Mouse (Mus musculus) urinary bladder, postnatal 36 days (tissue): ENCODE results near the gene Tatdn3.

Experiments used
- DNase-seq, 2 experiments: peaks; one replicate each; pipeline ENCODE4 v3.0.0; 2022; ENCODE audit warnings: low spot score in 2 of 2, mixed read lengths in 1 of 2

The Tatdn3 gene

DNA sequence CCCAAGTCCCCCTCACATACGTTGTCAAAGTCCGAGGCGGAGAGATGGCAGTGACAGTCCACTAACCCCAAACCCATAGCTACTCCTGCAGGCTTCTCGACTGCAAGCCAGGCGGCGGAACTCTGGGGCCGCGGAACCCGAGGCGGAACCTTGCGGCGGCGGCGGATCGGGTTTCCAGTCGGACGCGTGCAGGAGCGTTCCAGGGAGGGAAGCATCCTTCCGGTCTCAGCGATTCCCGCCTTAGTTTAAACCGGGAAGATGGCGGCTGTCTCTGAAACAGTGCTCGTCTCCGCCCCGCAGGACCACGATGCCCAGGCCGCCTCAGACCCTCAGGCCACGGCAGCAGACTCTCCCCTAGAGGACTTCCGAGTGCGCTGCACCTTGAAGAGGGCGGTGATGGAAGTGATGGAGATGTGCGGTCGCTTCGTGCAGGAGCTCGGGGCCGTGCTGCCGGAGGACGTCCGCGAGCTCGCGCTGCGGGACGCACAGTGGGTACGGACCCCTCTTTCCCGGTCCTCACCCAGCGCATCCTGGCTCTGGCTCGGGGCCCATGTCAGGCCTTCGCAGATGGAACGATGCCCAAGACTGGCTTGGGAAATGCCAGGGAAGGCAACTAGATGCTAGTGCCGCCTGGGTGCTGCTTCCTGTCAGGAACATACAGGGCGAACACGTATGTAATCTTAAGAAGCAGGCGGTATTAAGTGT lies at the start of gene Tatdn3, which contains the start of gene Nsl1:
Gene Tatdn3, minus strand, starts transcription at position 152 of the 705 bp plus-strand sequence.
Gene Nsl1, plus strand, starts transcription at position 232 of the 705 bp plus-strand sequence.
- DNase-seq: peak; percentile 86 to 92

DNA sequence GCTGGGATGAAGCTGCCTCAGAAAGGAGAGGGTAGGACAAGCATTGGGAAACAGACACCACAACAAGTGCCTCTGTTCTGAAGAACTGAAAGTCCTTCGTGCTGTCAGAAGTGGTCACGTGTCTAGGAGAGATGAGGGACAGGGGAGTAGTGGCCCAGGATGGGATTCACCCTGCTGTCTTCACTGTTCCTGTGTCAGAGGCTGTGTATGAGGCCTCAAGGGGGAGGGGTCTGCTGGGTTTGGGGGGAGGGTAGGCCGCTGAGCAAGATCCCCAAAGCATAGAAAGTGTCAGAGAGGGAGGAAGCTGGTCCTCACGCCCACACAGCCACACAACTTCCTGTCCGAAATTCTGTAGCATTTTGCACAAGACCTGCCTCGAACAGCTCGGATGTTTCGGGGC lies 48.4 kb upstream of the Tatdn3 start:
- no peak for DNase-seq

DNA sequence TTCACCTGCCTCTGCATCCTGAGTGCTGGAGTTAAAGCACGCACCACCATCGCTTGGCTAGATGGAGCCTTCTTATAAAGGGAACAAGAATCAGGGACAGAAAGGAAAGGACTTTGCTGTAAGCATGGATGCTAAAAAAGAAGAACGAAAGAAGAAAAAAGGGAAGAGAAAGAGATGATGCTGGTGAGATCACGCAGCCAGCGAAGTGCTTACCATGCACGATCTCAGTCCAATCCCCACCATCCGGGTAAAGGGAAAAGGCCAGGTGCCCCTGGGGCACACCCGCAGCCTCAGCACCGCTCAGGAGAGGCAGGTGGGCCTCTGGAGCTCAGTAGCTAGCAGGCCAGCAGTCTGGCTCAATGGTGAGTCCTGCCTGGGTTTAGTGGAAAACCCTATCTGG lies 47.2 kb upstream of the Tatdn3 start:
- DNase-seq: no peak

DNA sequence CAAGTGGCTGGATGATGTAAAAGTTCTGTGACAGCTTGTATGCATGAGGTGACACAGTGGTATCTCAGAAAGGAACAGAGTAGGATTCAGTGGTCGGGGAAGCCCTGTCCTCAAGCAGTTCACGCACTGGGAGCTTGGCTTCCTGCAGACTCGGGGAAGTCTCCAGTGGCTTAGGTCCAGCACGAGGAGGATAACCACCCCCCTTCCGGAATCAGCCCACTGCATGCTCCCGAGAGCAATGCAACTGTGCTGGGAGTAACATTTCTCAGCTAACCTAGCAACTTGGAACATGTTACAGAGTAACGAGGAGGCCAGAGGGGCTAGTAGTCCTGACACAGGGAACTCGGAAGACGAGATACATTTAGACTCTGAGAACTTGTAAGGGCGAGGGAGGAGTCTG lies 44.6 kb upstream of the Tatdn3 start:
- DNase-seq: no peak

DNA sequence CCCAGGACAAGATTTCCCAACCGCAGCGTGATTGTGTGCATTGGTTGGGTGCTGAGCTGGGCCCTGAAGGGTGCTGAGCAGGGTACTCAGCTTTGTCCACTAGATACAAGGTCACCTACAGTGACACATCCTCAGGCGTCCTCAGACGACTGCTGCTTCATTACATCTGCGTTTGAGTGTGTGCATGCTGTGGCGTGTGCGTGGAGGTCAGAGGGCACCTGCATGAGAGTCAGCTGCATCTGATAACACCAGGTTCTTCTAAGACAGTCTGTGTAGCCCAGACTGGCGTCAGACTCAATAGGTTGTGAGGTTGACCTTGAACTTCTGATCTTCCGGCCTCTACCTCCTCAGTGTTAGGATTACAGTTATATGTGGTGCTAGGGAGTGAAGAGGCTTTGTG lies 42.5 kb upstream of the Tatdn3 start:
- no peak for DNase-seq

DNA sequence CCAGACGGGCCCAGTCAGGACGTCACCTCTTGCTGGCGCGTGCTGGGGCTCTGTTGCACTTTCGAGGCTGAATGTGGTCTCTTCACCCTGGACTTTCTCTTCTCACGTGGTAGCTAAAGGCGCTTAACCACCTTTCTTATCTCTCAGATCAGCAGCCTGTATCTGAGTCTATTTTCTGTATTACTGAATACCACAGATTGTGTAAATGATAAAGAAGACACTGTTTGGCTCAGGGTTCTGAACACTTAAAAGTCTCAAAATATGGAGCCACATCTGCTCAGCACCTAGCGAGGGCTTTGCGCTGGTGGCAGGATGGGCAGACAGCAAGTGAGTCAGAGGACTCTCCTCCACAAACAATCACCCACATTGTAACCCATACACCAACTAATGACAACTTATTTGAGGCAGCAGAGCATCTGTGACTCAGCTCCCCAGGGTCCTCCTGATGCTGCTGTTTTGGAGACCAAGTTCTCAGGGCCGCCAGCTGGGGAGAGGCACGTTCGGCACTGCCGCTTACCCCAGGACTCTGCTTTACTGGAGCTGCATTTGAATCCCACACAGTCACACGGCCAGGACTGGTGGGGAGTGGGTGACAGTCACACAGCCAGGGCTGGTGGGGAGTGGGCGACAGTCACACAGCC lies 40.1 kb upstream of the Tatdn3 start:
- DNase-seq: no peak

DNA sequence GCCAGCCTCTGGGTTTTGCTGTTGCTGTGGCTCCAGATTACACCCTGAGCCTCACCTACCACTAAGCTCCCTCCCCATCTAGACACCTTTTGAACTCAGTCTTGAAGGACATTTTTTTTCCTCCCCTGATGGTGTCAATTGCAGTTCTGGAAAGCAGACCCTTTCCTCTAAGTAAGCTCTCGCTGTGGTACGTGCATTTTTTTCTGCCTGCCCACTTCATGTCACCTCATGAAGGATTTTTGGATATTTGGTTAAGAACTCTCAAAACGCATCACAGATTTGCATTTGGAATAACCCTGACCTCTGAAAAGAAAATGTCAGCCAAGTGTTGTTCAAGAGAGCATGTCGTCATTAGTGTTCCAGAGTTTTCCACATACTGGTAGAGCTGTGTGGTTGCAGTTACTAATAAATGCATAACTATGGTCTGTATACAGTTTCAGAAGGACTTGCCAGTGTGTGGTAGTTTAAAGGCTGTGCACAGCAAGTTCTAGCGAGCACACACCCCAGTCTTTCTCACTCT lies 37.1 kb upstream of the Tatdn3 start:
- no peak for DNase-seq

DNA sequence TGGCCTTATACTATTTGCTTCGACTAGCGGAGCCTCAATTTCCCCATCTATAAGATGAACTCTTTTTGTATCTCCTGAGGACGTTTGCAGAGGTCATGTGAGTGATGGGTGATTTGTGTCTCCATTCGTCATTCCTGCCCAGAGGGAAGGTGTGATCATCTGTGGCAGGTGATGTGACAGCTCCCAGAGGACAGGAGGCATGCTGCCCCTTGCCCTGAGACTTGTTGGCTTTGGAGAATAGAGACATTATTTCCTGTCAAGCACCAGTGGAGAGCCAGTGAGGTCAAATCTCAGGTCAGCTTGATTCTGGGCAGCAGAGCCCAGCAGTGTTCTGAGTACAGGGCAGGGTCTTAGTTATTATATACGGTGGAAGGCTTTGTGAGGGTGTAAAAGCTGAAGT lies 36.4 kb upstream of the Tatdn3 start:
- no peak for DNase-seq

DNA sequence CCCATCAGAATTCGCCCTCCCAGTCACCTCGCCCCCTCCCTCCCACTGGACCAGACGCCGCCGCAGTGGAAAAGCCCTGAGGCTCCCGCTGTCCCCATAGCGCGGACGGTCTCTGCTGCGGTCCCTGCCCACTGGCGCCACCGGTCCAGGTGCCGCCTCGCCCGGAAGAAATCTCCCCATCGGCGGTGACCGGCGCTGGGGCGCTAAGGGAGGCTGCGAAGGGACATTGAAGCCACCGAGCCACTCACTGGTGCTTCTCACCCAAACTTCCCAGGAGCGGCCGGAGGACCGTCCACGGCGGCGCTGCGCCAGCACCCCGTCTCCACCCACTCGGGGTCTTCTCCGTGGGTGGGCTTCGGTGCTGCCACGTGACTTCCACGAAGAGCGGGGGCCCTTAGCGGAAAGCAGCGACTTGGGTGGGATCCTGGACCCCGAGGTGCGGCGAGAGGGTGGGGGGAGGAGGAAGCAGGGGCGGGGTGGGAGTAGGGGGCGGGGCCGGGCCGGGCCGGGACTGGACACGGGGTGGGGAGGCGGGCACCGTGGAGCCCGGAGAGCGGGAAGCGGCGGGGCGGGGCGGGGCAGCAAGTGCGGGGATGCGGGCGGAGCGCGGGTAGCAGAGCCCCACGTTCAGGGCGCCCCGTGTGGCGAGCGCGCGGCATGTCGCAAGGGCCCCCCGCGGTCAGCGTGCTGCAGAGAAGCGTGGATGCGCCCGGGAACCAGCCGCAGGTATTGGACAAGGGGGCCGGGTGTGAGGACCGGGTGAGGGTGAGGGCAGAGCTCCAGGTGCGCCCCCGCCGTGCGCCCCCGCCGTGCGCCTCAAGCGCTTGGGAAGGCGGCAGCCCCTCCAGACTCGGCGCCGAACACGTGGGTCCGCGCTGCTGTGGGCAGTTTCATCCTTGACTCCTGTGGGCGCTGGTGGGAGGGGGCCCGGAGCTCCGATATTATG lies 35.3 kb upstream of the Tatdn3 start, which contains the start of gene Batf3:
Gene Batf3, plus strand, starts transcription at position 46 of the 946 bp plus-strand sequence.
- DNase-seq: peak in 1 of 2 experiments; percentile 26

DNA sequence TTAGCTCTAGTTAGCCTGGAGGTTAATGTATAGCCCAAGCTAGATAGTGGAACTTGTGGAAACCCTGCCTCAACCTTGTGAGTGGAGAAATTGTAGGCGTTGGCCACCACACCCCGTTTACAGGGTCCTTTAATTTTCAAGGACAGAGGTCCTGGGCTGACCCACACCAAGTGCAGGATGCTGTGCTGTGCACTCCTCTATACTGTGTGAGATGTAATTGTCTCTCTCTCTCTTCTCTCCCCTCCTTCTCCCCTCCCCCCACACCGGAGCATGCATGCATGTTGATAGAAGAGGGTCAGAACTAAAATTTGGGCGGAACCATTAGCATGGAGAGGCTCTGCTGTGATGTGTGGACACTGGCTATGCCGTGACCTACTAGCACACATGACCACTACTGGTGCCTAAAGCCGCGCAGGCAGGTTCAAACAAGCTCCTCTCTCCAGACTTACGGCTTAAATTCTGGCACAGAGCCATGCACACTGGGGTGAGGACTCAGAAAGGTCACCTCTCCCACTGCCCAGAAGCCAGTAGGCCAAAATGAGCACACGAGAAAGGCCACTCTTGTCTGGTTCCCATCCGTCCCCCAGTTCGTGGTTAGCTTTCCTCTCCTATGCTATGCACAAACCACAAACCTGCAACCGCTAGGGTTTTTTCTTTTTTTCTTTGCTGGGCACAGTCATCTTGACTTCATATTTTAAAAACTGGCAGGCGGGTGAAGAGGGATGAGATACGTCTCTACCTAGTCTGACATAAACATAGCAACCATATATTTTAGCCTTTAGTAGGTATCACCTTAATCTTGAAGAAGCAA lies 34.3 kb upstream of the Tatdn3 start:
- DNase-seq: peak in 1 of 2 experiments; percentile 15

DNA sequence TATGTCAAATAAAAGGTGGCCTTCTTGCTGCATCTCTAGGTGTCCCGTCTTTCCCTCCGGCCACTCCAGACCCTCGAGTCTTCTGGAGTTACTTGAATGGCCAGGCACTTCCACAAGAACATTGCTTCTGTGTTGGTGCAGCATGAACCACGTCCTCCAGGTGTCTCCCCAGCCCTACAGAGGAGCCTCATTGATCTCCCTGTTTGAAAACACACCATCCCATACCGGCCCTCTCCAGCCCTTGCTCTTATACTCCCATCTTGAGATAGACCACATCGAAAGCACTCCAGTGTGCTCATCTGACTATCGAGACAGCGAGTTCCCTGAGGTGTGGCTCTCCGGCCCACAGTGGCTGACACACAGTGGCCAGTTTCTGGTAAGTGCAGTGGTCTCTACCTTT lies 32.3 kb upstream of the Tatdn3 start:
- DNase-seq: no peak

DNA sequence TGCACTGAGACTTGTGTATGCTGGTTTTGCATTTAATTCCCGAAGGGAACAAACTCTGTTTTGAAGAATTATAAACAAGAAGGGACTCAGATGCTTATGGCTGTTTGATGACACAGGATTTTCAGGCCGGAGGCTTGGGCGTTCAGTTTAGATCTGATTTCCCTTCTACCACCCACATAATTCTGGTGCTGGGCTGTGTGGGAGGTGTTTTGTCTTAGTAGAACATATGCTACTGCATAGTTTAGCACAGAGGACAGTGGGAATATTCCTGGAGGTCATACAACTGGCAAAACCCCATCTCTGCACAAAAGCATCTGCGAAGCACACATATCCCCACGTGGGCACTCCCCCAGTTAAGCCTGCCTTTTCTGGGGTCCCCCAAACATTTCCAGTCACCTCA lies 30.8 kb upstream of the Tatdn3 start:
- DNase-seq: no peak

DNA sequence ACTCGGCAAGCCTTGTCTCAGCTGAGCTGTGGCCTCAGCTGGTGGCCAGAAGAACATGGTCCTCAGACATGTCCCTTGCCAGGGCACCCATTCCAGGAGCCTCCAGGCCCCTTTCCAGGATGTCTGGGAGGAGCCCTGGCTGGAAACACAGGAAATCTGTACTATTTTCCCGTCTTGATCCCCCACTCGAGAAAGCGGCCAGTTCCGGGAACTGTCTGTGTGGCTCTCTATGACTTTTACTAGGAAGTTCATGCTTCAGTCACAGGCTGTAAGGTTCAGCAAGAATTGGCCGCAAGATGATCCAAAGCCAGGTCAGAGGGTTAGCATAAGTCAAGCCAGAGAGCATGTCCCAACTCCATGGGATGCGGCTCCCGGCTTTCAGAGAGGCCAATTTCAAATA lies 29.3 kb upstream of the Tatdn3 start:
- DNase-seq: no peak

DNA sequence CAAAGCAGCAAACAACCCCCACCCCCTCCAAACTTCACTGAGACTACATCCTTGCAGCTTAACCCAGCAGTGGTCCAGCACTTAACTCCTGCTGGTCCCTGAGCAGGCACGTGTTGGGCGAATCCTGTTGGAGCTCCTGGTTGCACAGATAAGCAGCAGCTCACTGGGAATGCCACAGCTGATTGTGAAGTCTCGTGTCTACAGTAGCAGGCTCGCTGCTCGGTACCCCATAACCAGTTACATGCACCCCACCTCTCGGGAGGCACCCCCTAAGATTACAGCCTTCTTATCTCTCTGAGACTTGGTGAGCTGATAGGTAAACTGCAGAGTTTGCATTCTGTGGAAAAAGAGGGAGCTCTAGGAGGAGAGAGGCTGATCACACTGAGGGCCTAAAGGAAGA lies 26.6 kb upstream of the Tatdn3 start:
- DNase-seq: no peak

DNA sequence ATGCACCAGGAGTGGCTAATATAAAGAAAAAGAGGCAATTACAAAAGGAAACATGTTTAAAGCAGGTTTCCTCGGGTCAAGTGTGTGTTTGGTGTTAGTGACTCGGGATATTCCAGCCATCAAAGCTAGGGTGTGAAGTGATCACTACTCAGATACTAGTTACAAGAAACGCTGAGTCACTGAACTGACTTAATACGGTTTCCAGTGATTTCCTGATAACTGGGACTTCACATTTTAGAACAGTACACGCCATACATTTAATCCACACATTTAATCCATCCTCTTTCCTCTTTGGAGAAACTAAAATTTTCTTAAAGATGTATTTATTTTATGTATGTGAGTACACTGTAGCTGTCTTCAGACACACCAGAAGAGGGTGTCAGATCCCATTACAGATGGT lies 25.2 kb upstream of the Tatdn3 start:
- DNase-seq: no peak

DNA sequence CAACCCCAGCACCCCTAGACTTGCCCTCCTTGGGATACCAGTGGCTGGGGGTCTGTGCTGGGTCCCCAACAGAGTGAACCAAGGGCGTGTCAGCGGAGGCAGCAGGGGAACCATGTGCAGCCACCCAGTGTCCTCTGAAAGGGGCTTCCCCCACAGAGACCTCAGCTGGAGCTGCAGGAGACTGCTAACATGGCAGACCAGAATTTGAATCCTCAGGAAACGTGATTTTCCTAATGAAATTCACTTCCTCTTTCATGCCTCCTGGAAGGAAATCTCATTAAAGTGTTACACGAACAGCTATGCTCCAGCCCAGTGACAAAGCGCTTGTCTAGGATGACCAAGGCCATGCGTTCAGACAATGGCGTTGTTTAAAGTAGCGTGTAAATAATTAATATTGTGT lies 24.2 kb upstream of the Tatdn3 start:
- DNase-seq: no peak

DNA sequence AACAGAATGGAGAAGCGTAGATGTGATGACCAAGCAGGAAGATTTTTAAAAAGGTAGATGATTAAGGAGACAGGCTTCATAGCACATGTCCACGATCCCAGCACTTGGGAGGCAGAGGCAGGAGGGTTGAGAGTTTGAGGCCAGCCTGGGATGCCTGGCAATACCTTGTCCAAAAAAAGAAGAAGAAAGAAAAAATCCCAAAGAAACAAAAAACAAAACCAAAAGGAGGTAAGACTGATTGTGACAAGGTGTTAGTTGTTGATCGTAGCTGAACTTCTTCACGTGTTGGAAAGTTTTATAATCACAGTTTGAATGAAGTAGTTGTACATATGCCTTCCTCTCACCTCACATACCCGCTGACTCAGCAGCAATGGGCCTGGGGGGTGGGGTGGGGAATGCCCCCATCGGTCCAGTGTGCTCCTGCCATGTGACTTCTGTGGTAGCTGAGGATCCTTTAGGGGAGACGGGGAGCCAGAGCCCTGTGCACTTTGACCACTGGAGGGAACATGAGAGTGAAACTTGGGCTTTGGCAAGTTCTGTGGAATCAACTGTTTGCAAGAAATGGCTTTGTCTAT lies 23.7 kb upstream of the Tatdn3 start:
- no peak for DNase-seq

DNA sequence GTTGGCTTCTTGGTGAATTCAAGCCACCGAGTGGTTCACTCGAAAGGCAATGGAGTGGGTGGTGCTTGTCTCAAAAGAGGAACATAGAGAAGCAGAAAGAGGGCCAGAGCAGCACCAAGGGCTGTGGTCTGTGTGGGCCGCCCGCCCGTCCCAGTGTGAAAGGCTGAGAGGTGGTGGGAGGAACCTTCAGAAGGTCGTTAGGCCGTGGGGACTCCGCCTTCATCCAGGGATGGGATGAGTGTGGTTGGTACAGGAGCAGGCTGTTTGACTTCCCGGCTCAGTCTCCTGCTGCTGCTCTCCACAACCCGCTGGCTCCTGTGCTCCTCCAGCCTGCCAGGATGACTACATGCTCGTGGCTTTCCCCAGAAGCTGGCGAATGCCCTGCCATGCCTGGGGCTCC lies 22.9 kb upstream of the Tatdn3 start:
- DNase-seq: no peak

DNA sequence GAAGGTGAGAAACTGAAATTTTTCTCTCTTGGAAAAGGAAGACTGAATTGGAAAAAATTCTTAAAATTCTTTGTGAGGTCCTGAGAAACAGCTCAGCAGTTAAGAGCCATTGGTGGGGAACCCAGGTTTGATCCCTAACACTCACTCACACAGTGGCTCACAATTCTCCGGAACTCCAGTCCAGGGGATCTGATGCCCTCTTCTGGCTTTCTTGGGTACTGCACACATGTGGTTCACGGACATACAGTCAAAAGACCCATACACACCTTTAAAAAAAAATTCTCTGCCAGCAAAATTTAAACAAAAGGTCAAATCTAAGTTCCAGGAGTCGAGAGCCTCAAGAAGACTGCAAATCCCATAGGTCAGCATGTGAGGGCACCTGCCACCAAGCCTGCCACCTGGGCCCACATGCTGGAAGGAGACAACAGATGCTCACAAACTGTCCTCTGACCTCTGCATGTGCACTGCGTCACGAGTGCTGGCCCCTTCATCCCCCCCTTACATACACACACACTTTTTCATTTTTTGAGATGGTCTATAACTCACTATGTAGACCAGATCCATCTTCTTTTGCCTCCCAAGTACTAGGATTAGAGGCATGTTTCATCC lies 22.3 kb upstream of the Tatdn3 start:
- DNase-seq: peak in 1 of 2 experiments; percentile 35

DNA sequence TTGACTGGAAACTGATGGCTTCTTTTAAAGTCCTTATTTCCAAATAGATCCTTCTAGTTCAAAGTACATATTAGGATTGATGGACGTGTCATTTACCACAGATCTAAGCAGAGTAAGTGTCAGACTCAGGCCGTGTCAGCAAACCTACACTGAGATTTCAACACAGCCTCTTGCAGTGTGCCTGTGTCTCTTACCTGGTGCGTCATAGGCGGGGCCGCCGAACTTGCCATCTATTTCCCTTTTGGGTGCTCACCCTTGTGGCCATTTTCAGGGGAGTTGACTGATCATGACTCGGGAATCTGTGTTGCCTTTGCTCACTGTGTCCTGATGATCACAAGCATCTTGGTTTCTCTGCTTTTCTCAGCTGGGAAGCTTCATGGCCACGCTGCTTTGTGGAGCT lies 20.5 kb upstream of the Tatdn3 start:
- DNase-seq: no peak
